15 mouse cellular contexts compared by ENCODE assay signal in genomic region chr16:89799772-89800171, GRCm38 (mm10).
"Had no signal": no experiment of that assay in that cellular context is flagged by ENCODE, and none has a peak within 500 bp of the region (broad histone marks: within the 10 kb centered on the region; RNA-seq: fewer than 3 reads in every experiment).

No protein-coding gene starts in this region.

- H3K4me2 ChIP-seq: intestine, embryonic 15.5 days; kidney, embryonic 15.5 days; limb, embryonic 15.5 days; liver, embryonic 13.5 days; midbrain, embryonic 13.5 days; neural tube, embryonic 15.5 days had no signal

- H3K9me3 ChIP-seq: intestine, embryonic 15.5 days; kidney, embryonic 15.5 days; limb, embryonic 15.5 days; liver, embryonic 13.5 days; midbrain, embryonic 13.5 days; neural tube, embryonic 15.5 days had no signal

- H3K27me3 ChIP-seq: intestine, embryonic 15.5 days; kidney, embryonic 15.5 days; limb, embryonic 15.5 days; liver, embryonic 13.5 days; midbrain, embryonic 13.5 days; neural tube, embryonic 15.5 days had no signal

- H3K27ac ChIP-seq: intestine, embryonic 15.5 days; kidney, embryonic 15.5 days; limb, embryonic 15.5 days; liver, embryonic 13.5 days; midbrain, embryonic 13.5 days; neural tube, embryonic 15.5 days had no signal

- ATAC-seq: intestine, embryonic 15.5 days; liver, postnatal 0 days; midbrain, embryonic 13.5 days had no signal

- H3K4me3 ChIP-seq: intestine, embryonic 15.5 days; kidney, embryonic 15.5 days; limb, embryonic 15.5 days; liver, embryonic 13.5 days; midbrain, embryonic 13.5 days; myocyte; neural tube, embryonic 15.5 days had no signal

- H3K4me1 ChIP-seq: intestine, embryonic 15.5 days; limb, embryonic 15.5 days; liver, embryonic 13.5 days; midbrain, embryonic 13.5 days had no signal

- H3K9ac ChIP-seq: intestine, embryonic 15.5 days; kidney, embryonic 15.5 days; limb, embryonic 15.5 days; liver, embryonic 13.5 days; liver, postnatal 0 days; midbrain, embryonic 13.5 days; neural tube, embryonic 15.5 days had no signal

- DNase-seq: kidney, adult 2 months; kidney, postnatal 14 days; layer of hippocampus, postnatal 36 days; liver, embryonic 13.5 days; liver, postnatal 0 days; right cerebral cortex, adult 18-20 months; right cerebral cortex, postnatal 25 days; thymus, adult 18-20 months; thymus, postnatal 25 days had no signal
